Mouse (Mus musculus) ES-Bruce4 (cell line): ENCODE data around the gene Olfr1256.

ENCODE experiments used
- EP300 ChIP-seq: IDR thresholded peaks from 2 replicates; pipeline ENCODE4 v1.6.1; 2011; ENCODE audit warnings: low read depth, low read length; ENCODE audit not compliant: insufficient read depth
- POLR2A ChIP-seq: IDR thresholded peaks from one replicate; pipeline ENCODE4 v1.8.1; 2011; ENCODE audit warnings: low read length; ENCODE audit not compliant: insufficient read depth

- TF ChIP-seq EP300 (no peak), POLR2A (no peak)
Observed at GRCm38 (mm10) chr2:89811751-89812150, 29.6 kb downstream of the Olfr1256 start, which contains the start of gene Olfr1255.
